Mouse (Mus musculus) kidney, postnatal 0 days (tissue): ENCODE measurements around the gene Rbp4. TPM values are rescaled to one million over a fixed set of nuclear protein-coding genes. Genes with fewer than 3 reads are reported as not detected.
A peak's percentile ranks its signal among the peaks of the same experiment; 100 is the strongest.

Experiments
- ATAC-seq: fragments of 200-750 bp; cut with Nextera tagmentation; replicated peaks from 2 replicates; pipeline ENCODE4 v1.8.0; 2017; ENCODE audit warnings: low read depth, moderate number of reproducible peaks, moderate TSS enrichment, moderate library complexity; ENCODE audit not compliant: low FRiP score
- DNase-seq: peaks from one replicate; pipeline ENCODE4 v3.0.0-alpha.2; 2016; ENCODE audit warnings: low spot score
- H3K27ac ChIP-seq: fragments of 300-500 bp; sonication (generic); 2 replicates; pipeline ENCODE4 v1.5.1; 2014; ENCODE audit warnings: mild to moderate bottlenecking
- H3K27me3 ChIP-seq: fragments of 300-500 bp; sonication (generic); 2 replicates; pipeline ENCODE4 v1.6.1; 2014; ENCODE audit warnings: low read length, mixed read lengths; ENCODE audit not compliant: insufficient read depth
- H3K36me3 ChIP-seq: fragments of 300-500 bp; sonication (generic); 2 replicates; pipeline ENCODE4 v1.6.1; 2014; ENCODE audit warnings: low read length, mixed read lengths; ENCODE audit not compliant: insufficient read depth
- H3K4me1 ChIP-seq: fragments of 300-500 bp; sonication (generic); replicated peaks from 2 replicates; pipeline ENCODE4 v1.6.1; 2014; ENCODE audit warnings: antibody characterized with exemption, low read length, mixed read lengths; ENCODE audit not compliant: insufficient read depth
- H3K4me2 ChIP-seq: fragments of 300-500 bp; sonication (generic); 2 replicates; pipeline ENCODE4 v1.6.1; 2014; ENCODE audit warnings: mild to moderate bottlenecking, low read length, moderate library complexity, mixed read lengths
- H3K4me3 ChIP-seq: fragments of 300-500 bp; sonication (generic); replicated peaks from 2 replicates; pipeline ENCODE4 v1.5.1; 2014; ENCODE audit warnings: low read depth, low read length
- H3K9ac ChIP-seq: fragments of 300-500 bp; sonication (generic); 2 replicates; pipeline ENCODE4 v1.6.1; 2014; ENCODE audit warnings: low read depth, low read length
- H3K9me3 ChIP-seq: fragments of 300-500 bp; sonication (generic); replicated peaks from 2 replicates; pipeline ENCODE4 v1.6.1; 2016; ENCODE audit warnings: low read length, inconsistent platforms, mixed read lengths
- CTCF ChIP-seq: IDR thresholded peaks from 2 replicates; pipeline ENCODE4 v1.5.1; 2016; ENCODE audit warnings: antibody characterized with exemption, low read depth, mild to moderate bottlenecking, moderate library complexity
- WGBS: fragments of 180-500 bp; shearing (Covaris S2); extraction: QIAGEN DNeasy Blood & Tissue Kit; methylation state at CpG from one replicate; pipeline ENCODE4 v1.1.7; 2014; 5-methylcytosine and 5-hydroxymethylcytosine counted together
- polyA plus RNA-seq: library from polyadenylated mRNA; unstranded; fragments of >200 nt; fragmentation: Nextera tagmentation; extraction: Ambion mirVana; gene quantifications from 2 replicates; pipeline ENCODE4 v1.2.1, GENCODE M21; 2015

Rbp4 gene
- 9.7 and 11.5 TPM in 2 replicates for polyA plus RNA-seq

GRCm38 (mm10) chr19:38125219-38125610 is at the start of gene Rbp4:
Rbp4 (minus strand) TSS chr19:38125281.
- Histone ChIP-seq H3K4me1 (no peaks in the 10 kb centered on the region), H3K9ac (peak within 1 kb of the TSS; percentile 46; the same call in 1 of the 2 replicates), H3K27ac (no peak within 1 kb of the TSS), H3K9me3 (no peaks in the 10 kb centered on the region), H3K4me2 (peak within 1 kb of the TSS; percentile 94), H3K36me3 (no peaks in the 10 kb centered on the region), H3K4me3 (peak within 1 kb of the TSS; percentile 49), H3K27me3 (peaks cover 16% of the 10 kb centered on the region)
- TF ChIP-seq CTCF, result no peak
- no peak for ATAC-seq
- DNase-seq, result no peak
- WGBS, result 63% methylated on average over 6 of the region's 6 CpGs

- DNase-seq, result no peak
Measured at GRCm38 (mm10) chr19:38164633-38165032, 39.6 kb upstream of the Rbp4 start.

GRCm38 (mm10) chr19:38161648-38162354 is 36.7 kb upstream of the Rbp4 start:
- no peaks in the 10 kb centered on the region for H3K36me3 ChIP-seq
- H3K27ac ChIP-seq, result no peak overlapping the region
- no peak for TF ChIP-seq CTCF
- H3K27me3 ChIP-seq, result no peaks in the 10 kb centered on the region
- H3K4me2 ChIP-seq, result no peak overlapping the region
- WGBS, result 87% methylated on average over 21 of the region's 21 CpGs
- ATAC-seq (no peak), DNase-seq (no peak)
- no peaks in the 10 kb centered on the region for H3K9me3 ChIP-seq
- H3K4me3 ChIP-seq, result no peak overlapping the region
- H3K4me1 ChIP-seq, result no peaks in the 10 kb centered on the region
- no peak overlapping the region for H3K9ac ChIP-seq

More at GRCm38 (mm10) chr19:38164633-38165032, 39.6 kb upstream of the Rbp4 start:
- no peak for TF ChIP-seq CTCF
- Histone ChIP-seq H3K27ac (no peak overlapping the region), H3K27me3 (no peaks in the 10 kb centered on the region), H3K36me3 (no peaks in the 10 kb centered on the region), H3K9ac (no peak overlapping the region), H3K9me3 (no peaks in the 10 kb centered on the region), H3K4me3 (no peak overlapping the region), H3K4me1 (no peaks in the 10 kb centered on the region), H3K4me2 (no peak overlapping the region)
- WGBS, result 37% methylated on average over 2 of the region's 2 CpGs
- ATAC-seq, result no peak

GRCm38 (mm10) chr19:38156243-38156642 is 31.2 kb upstream of the Rbp4 start:
- H3K36me3 ChIP-seq, result no peaks in the 10 kb centered on the region
- H3K9me3 ChIP-seq, result no peaks in the 10 kb centered on the region
- H3K4me3 ChIP-seq, result no peak overlapping the region
- no peak overlapping the region for H3K27ac ChIP-seq
- no peak for TF ChIP-seq CTCF
- ATAC-seq, result no peak
- no peaks in the 10 kb centered on the region for H3K4me1 ChIP-seq
- WGBS, result 98% methylated on average over 1 of the region's 1 CpGs
- H3K4me2 ChIP-seq, result no peak overlapping the region
- no peaks in the 10 kb centered on the region for H3K27me3 ChIP-seq
- no peak overlapping the region for H3K9ac ChIP-seq
- DNase-seq, result no peak

GRCm38 (mm10) chr19:38143540-38144271 is 18.6 kb upstream of the Rbp4 start:
- Histone ChIP-seq H3K36me3 (no peaks in the 10 kb centered on the region), H3K27me3 (no peaks in the 10 kb centered on the region; the same call in 1 of the 2 replicates), H3K9ac (no peak overlapping the region), H3K4me3 (no peak overlapping the region), H3K4me1 (no peaks in the 10 kb centered on the region), H3K4me2 (no peak overlapping the region), H3K27ac (no peak overlapping the region), H3K9me3 (no peaks in the 10 kb centered on the region)
- DNase-seq (no peak), ATAC-seq (no peak)
- no peak for TF ChIP-seq CTCF
- WGBS, result 76% methylated on average over 4 of the region's 4 CpGs

GRCm38 (mm10) chr19:38134806-38135205 is 9.7 kb upstream of the Rbp4 start:
- H3K36me3 ChIP-seq, result no peaks in the 10 kb centered on the region
- no peak for DNase-seq

More at GRCm38 (mm10) chr19:38134806-38135205, 9.7 kb upstream of the Rbp4 start:
- 90% methylated on average over 6 of the region's 6 CpGs for WGBS
- no peak for TF ChIP-seq CTCF
- H3K9ac ChIP-seq, result no peak overlapping the region
- H3K4me2 ChIP-seq, result no peak overlapping the region
- no peaks in the 10 kb centered on the region for H3K27me3 ChIP-seq
- ATAC-seq, result no peak
- no peak overlapping the region for H3K27ac ChIP-seq
- H3K9me3 ChIP-seq, result no peaks in the 10 kb centered on the region
- H3K4me1 ChIP-seq, result no peaks in the 10 kb centered on the region
- no peak overlapping the region for H3K4me3 ChIP-seq
